Mouse (Mus musculus): Measurements from ENCODE around the gene Zfp667.
A peak's percentile ranks its signal among the peaks of the same experiment; 100 is the strongest.

The Zfp667 gene

GRCm38 (mm10) chr7:6330458-6331232 lies 44.3 kb downstream of the Zfp667 start:
- peak; percentile 24 for DNase-seq (ENCODE audit: low spot score)

- DNase-seq (ENCODE audit: low spot score): peak; percentile 72
Observed at GRCm38 (mm10) chr7:6331233-6331956, 45.0 kb downstream of the Zfp667 start, which contains the start of gene Zfp583. Gene Zfp583, minus strand, starts transcription at chr7:6331285.

GRCm38 (mm10) chr7:6339865-6340264 lies 53.5 kb downstream of the Zfp667 start:
- DNase-seq (ENCODE audit: low spot score): no peak

- peak; percentile 74 for DNase-seq (ENCODE audit: low spot score)
Observed at GRCm38 (mm10) chr7:6343501-6344071, 57.2 kb downstream of the Zfp667 start, which contains the start of gene Gm3854. Gene Gm3854, plus strand, starts transcription at chr7:6343759.

- DNase-seq (ENCODE audit: low spot score): no peak
Observed at GRCm38 (mm10) chr7:6344124-6344523, 57.7 kb downstream of the Zfp667 start.
